Mouse (Mus musculus): ENCODE data around the gene Pla2g4a. TPM values are rescaled to one million over a fixed set of nuclear protein-coding genes. Genes with fewer than 3 reads are reported as not detected.

Gene Pla2g4a
- 2.7 and 3.1 TPM in 2 replicates for polyA plus RNA-seq (2016; fragmentation: Nextera tagmentation; extraction: Ambion mirVana)

GRCm38 (mm10) chr1:149960734-149961424, at the start of gene Pla2g4a:
TSS of gene Pla2g4a (minus strand) at chr1:149961290.
- H3K4me1 ChIP-seq: no peaks in the 10 kb centered on the region
- ATAC-seq (ENCODE audit: low FRiP score): no peak
- no peaks in the 10 kb centered on the region for H3K27me3 ChIP-seq
- H3K36me3 ChIP-seq (replicated peaks): no peaks in the 10 kb centered on the region
- peak within 1 kb of the TSS; percentile 28 for H3K4me3 ChIP-seq (replicated peaks)
- H3K27ac ChIP-seq: no peak within 1 kb of the TSS
- H3K9me3 ChIP-seq: no peaks in the 10 kb centered on the region
- peak within 1 kb of the TSS; percentile 48 for H3K4me2 ChIP-seq
- no peak within 1 kb of the TSS for H3K9ac ChIP-seq
- WGBS: 32% methylated on average over 15 of the region's 15 CpGs

- no peaks in the 10 kb centered on the region for H3K27me3 ChIP-seq
- H3K9ac ChIP-seq: no peak overlapping the region
- no peaks in the 10 kb centered on the region for H3K36me3 ChIP-seq (replicated peaks)
- H3K9me3 ChIP-seq: no peaks in the 10 kb centered on the region
- peak; percentile 27; the same call in 1 of the 2 replicates for ATAC-seq (ENCODE audit: low FRiP score)
- no peak overlapping the region for H3K4me3 ChIP-seq (replicated peaks)
- H3K4me2 ChIP-seq: no peak overlapping the region
- H3K4me1 ChIP-seq: no peaks in the 10 kb centered on the region
- 60% methylated on average over 4 of the region's 4 CpGs for WGBS
- H3K27ac ChIP-seq: no peak overlapping the region
Measured at GRCm38 (mm10) chr1:150010629-150010979, 49.5 kb upstream of the Pla2g4a start.

DNA sequence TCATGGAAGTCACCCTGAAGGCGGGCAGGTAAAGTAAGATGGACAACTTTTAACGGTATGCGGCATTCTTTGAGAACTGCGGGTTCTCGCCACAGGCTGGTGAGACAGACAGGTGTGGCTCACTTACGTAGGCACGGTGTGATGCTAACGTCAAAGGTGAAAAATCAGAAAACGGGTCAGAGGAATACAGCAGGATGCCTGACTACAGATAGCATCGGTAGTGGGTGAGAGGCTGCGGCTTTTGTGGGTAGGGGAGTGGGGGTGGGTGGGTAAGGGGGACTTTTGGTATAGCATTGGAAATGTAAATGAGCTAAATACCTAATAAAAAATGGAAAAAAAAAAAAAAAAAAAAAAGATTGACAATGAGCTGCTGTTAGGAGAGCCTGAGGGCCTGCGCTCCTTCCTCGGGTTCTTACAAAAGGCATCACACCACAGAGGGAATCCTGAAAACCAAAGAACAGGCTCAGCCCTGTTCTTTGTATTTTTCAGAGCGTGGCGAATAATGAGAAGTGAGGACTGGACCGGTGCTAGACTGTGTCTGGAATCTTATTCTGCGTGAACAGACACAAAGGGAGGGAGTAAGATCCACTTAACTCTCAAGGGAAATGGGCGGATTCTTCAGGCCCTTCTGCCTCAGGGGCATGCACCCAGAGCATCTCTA, 49.0 kb upstream of the Pla2g4a start:
- H3K4me1 ChIP-seq: no peaks in the 10 kb centered on the region
- no peaks in the 10 kb centered on the region for H3K27me3 ChIP-seq
- no peaks in the 10 kb centered on the region for H3K9me3 ChIP-seq
- peak; percentile 39; the same call in 1 of the 2 replicates for ATAC-seq (ENCODE audit: low FRiP score)
- H3K27ac ChIP-seq: no peak overlapping the region
- H3K4me2 ChIP-seq: no peak overlapping the region
- no peak overlapping the region for H3K9ac ChIP-seq
- no peaks in the 10 kb centered on the region for H3K36me3 ChIP-seq (replicated peaks)
- no peak overlapping the region for H3K4me3 ChIP-seq (replicated peaks)
- 59% methylated on average over 18 of the region's 18 CpGs for whole genome bisulfite sequencing

DNA sequence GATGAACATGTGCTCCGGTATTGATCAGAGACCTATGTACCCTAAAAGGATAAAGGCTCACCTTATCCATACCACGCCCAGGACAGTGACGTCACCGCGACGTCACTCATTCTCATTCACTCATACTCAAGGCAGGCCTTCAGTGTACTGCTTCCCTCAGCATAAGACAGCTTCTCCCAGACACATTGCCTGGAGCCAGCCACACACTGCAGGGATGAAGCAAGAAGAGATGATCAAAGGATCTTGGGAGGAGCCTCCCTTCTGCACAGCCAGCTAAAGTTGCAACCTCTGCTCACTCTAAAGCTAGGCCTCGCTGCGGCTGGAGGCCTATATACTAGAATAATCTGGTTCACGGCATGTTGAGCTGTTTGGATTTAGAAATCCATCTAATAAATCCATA, 48.0 kb upstream of the Pla2g4a start:
- Histone ChIP-seq H3K27me3 (no peaks in the 10 kb centered on the region), H3K9ac (no peak overlapping the region), H3K9me3 (no peaks in the 10 kb centered on the region), H3K4me2 (no peak overlapping the region), H3K27ac (no peak overlapping the region), H3K36me3 (replicated peaks) (no peaks in the 10 kb centered on the region), H3K4me3 (replicated peaks) (no peak overlapping the region), H3K4me1 (no peaks in the 10 kb centered on the region)
- no peak for ATAC-seq (ENCODE audit: low FRiP score)
- WGBS: 95% methylated on average over 9 of the region's 9 CpGs

DNA sequence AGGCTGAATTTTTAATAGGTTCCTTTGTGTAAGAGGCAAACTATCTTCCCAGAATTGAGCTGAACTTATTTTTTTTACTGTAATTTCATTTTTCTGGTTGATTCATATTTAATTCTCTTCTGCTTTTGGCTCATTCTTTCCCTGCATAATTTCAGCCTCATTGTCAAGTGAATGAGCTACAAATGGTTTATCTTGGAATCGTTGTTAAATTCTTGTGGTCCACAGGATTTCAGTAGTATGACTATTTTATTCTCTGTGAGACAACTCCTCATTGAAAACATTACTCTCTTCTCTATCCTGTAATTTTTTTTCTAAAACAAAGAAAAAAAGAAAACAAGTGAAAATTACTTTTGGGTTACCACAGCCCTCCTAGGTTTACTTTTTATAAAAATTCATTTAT, 14.5 kb upstream of the Pla2g4a start:
- Histone ChIP-seq H3K4me3 (replicated peaks) (no peak overlapping the region), H3K9ac (no peak overlapping the region), H3K27me3 (no peaks in the 10 kb centered on the region), H3K4me2 (no peak overlapping the region), H3K36me3 (replicated peaks) (no peaks in the 10 kb centered on the region), H3K9me3 (no peaks in the 10 kb centered on the region), H3K4me1 (no peaks in the 10 kb centered on the region), H3K27ac (no peak overlapping the region)
- 76% methylated on average over 1 of the region's 1 CpGs for WGBS
- no peak for ATAC-seq (ENCODE audit: low FRiP score)

GRCm38 (mm10) chr1:149965826-149966225, 4.7 kb upstream of the Pla2g4a start:
- ATAC-seq (ENCODE audit: low FRiP score): no peak
- 97% methylated on average over 1 of the region's 1 CpGs for whole genome bisulfite sequencing
- H3K27me3 ChIP-seq: no peaks in the 10 kb centered on the region

GRCm38 (mm10) chr1:149961425-149962303, 574 bp upstream of the Pla2g4a start:
- ATAC-seq (ENCODE audit: low FRiP score): no peak
- no peak overlapping the region for H3K27ac ChIP-seq
- H3K9ac ChIP-seq: no peak overlapping the region
- H3K4me3 ChIP-seq (replicated peaks): no peak overlapping the region
- H3K27me3 ChIP-seq: no peaks in the 10 kb centered on the region
- peak overlapping the region; percentile 48; the same call in 1 of the 2 replicates for H3K4me2 ChIP-seq
- no peaks in the 10 kb centered on the region for H3K36me3 ChIP-seq (replicated peaks)
- H3K4me1 ChIP-seq: no peaks in the 10 kb centered on the region
- no peaks in the 10 kb centered on the region for H3K9me3 ChIP-seq
- 76% methylated on average over 9 of the region's 9 CpGs for WGBS

More at GRCm38 (mm10) chr1:149965826-149966225, 4.7 kb upstream of the Pla2g4a start:
- H3K9ac ChIP-seq: no peak overlapping the region
- H3K4me3 ChIP-seq (replicated peaks): no peak overlapping the region
- no peaks in the 10 kb centered on the region for H3K4me1 ChIP-seq
- H3K9me3 ChIP-seq: no peaks in the 10 kb centered on the region
- no peaks in the 10 kb centered on the region for H3K36me3 ChIP-seq (replicated peaks)
- H3K4me2 ChIP-seq: no peak overlapping the region
- no peak overlapping the region for H3K27ac ChIP-seq

GRCm38 (mm10) chr1:149960251-149960650, 839 bp downstream of the Pla2g4a start:
- no peak for ATAC-seq (ENCODE audit: low FRiP score)
- no peaks in the 10 kb centered on the region for H3K36me3 ChIP-seq (replicated peaks)
- H3K4me2 ChIP-seq: no peak overlapping the region
- no peak overlapping the region for H3K27ac ChIP-seq
- no peak overlapping the region for H3K4me3 ChIP-seq (replicated peaks)
- no peaks in the 10 kb centered on the region for H3K4me1 ChIP-seq
- no peaks in the 10 kb centered on the region for H3K9me3 ChIP-seq
- H3K27me3 ChIP-seq: no peaks in the 10 kb centered on the region
- H3K9ac ChIP-seq: no peak overlapping the region
- WGBS: 91% methylated on average over 4 of the region's 4 CpGs

- Histone ChIP-seq H3K4me3 (replicated peaks) (no peak overlapping the region), H3K4me2 (no peak overlapping the region), H3K9ac (no peak overlapping the region), H3K9me3 (no peaks in the 10 kb centered on the region), H3K27ac (no peak overlapping the region), H3K4me1 (no peaks in the 10 kb centered on the region), H3K36me3 (replicated peaks) (no peaks in the 10 kb centered on the region), H3K27me3 (no peaks in the 10 kb centered on the region)
- 87% methylated on average over 1 of the region's 1 CpGs for WGBS
- no peak for ATAC-seq (ENCODE audit: low FRiP score)
Measured at GRCm38 (mm10) chr1:149959069-149959468, 2.0 kb downstream of the Pla2g4a start.

DNA sequence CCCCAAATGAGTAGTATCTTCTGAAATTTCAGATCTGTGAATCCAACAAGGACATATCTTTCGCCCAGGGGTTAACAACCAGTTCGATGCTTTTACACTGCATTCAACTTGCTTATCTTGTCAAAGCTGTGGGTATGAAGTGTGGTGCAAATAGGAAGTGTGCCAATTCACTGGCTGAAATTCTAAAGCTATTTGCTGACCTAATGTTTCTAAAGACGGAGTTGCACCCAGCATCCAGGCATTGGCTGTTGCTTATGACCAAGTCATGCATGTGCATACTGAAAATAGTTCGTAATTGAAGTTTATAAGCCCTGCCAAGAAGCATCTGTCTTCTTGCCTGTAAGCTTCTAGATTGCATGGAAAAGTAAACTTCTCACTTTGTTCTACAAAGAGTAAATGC, 5.6 kb downstream of the Pla2g4a start:
- no peak overlapping the region for H3K4me2 ChIP-seq
- WGBS: 81% methylated on average over 4 of the region's 4 CpGs
- no peak overlapping the region for H3K4me3 ChIP-seq (replicated peaks)
- no peaks in the 10 kb centered on the region for H3K9me3 ChIP-seq
- H3K36me3 ChIP-seq (replicated peaks): no peaks in the 10 kb centered on the region
- H3K4me1 ChIP-seq: no peaks in the 10 kb centered on the region
- no peak overlapping the region for H3K9ac ChIP-seq
- no peaks in the 10 kb centered on the region for H3K27me3 ChIP-seq
- no peak for ATAC-seq (ENCODE audit: low FRiP score)
- H3K27ac ChIP-seq: no peak overlapping the region

GRCm38 (mm10) chr1:149954026-149954425, 7.1 kb downstream of the Pla2g4a start:
- no peak overlapping the region for H3K4me2 ChIP-seq
- H3K9ac ChIP-seq: no peak overlapping the region
- H3K4me1 ChIP-seq: no peaks in the 10 kb centered on the region
- no peak overlapping the region for H3K27ac ChIP-seq
- no peak for ATAC-seq (ENCODE audit: low FRiP score)
- H3K36me3 ChIP-seq (replicated peaks): no peaks in the 10 kb centered on the region
- H3K27me3 ChIP-seq: no peaks in the 10 kb centered on the region
- no peaks in the 10 kb centered on the region for H3K9me3 ChIP-seq
- 93% methylated on average over 6 of the region's 6 CpGs for WGBS
- H3K4me3 ChIP-seq (replicated peaks): no peak overlapping the region

GRCm38 (mm10) chr1:149952050-149952449, 9.0 kb downstream of the Pla2g4a start:
- no peak for ATAC-seq (ENCODE audit: low FRiP score)
- Histone ChIP-seq H3K9me3 (no peaks in the 10 kb centered on the region), H3K27me3 (no peaks in the 10 kb centered on the region), H3K36me3 (replicated peaks) (no peaks in the 10 kb centered on the region), H3K4me3 (replicated peaks) (no peak overlapping the region), H3K4me2 (no peak overlapping the region), H3K27ac (no peak overlapping the region), H3K9ac (no peak overlapping the region), H3K4me1 (no peaks in the 10 kb centered on the region)

All from forebrain, embryonic 12.5 days (tissue).